Mouse (Mus musculus) limb, embryonic 14.5 days (tissue): ENCODE data around the gene Cfap73. TPM values are rescaled to one million over a fixed set of nuclear protein-coding genes. Genes with fewer than 3 reads are reported as not detected.
A peak's percentile ranks its signal among the peaks of the same experiment; 100 is the strongest.

ENCODE experiments used
- ATAC-seq: fragments of 200-750 bp; cut with Nextera tagmentation; 2 replicates; pipeline ENCODE4 v1.8.0; 2017; ENCODE audit warnings: low read depth, moderate number of reproducible peaks, moderate TSS enrichment; ENCODE audit not compliant: low FRiP score
- DNase-seq: peaks from one replicate; pipeline ENCODE4 v3.0.0-alpha.2; 2015; ENCODE audit warnings: low spot score
- H3K27ac ChIP-seq: fragments of 300-500 bp; sonication (generic); replicated peaks from 2 replicates; pipeline ENCODE4 v1.5.1; 2014; ENCODE audit warnings: low read depth, mild to moderate bottlenecking, low read length, moderate library complexity, mixed read lengths
- H3K27me3 ChIP-seq: fragments of 300-500 bp; sonication (generic); 2 replicates; pipeline ENCODE4 v1.6.1; 2014; ENCODE audit warnings: low read length, mixed read lengths; ENCODE audit not compliant: control insufficient read depth, insufficient read depth
- H3K36me3 ChIP-seq: fragments of 300-500 bp; sonication (generic); 2 replicates; pipeline ENCODE4 v1.6.1; 2014; ENCODE audit warnings: mild to moderate bottlenecking, low read length, moderate library complexity, mixed read lengths; ENCODE audit not compliant: control insufficient read depth, insufficient read depth
- H3K4me1 ChIP-seq: fragments of 300-500 bp; sonication (generic); 2 replicates; pipeline ENCODE4 v1.6.1; 2014; ENCODE audit warnings: antibody characterized with exemption, low read length, mixed read lengths; ENCODE audit not compliant: control insufficient read depth, insufficient read depth
- H3K4me2 ChIP-seq: fragments of 300-500 bp; sonication (generic); replicated peaks from 2 replicates; pipeline ENCODE4 v1.6.1; 2014; ENCODE audit warnings: low read depth, mild to moderate bottlenecking, low read length, moderate library complexity; ENCODE audit not compliant: severe bottlenecking
- H3K4me3 ChIP-seq: fragments of 300-500 bp; sonication (generic); replicated peaks from 2 replicates; pipeline ENCODE4 v1.5.1; 2014; ENCODE audit warnings: low read length
- H3K9ac ChIP-seq: fragments of 300-500 bp; sonication (generic); 2 replicates; pipeline ENCODE4 v1.6.1; 2014; ENCODE audit warnings: mild to moderate bottlenecking, low read depth, low read length, moderate library complexity; ENCODE audit not compliant: severe bottlenecking
- H3K9me3 ChIP-seq: fragments of 300-500 bp; sonication (generic); 2 replicates; pipeline ENCODE4 v1.6.1; 2016; ENCODE audit warnings: low read length; ENCODE audit not compliant: control insufficient read depth
- POLR2A ChIP-seq: fragments of 200-500 bp; IDR thresholded peaks from 2 replicates; pipeline ENCODE4 v1.8.0; 2012; ENCODE audit warnings: inconsistent platforms, mild to moderate bottlenecking, moderate library complexity, borderline replicate concordance; ENCODE audit not compliant: insufficient read depth, insufficient read length; ENCODE audit errors: extremely low read depth
- WGBS: fragments of 180-500 bp; shearing (Covaris S2); extraction: QIAGEN DNeasy Blood & Tissue Kit; methylation state at CpG from one replicate; pipeline ENCODE4 v1.1.7; 2014; 5-methylcytosine and 5-hydroxymethylcytosine counted together
- polyA plus RNA-seq, 2 experiments: library from polyadenylated mRNA; depleted of rRNA in 1 of 2; stranded (reverse) in 1 of 2; unstranded in 1 of 2; fragments of >200 nt; fragmentation: Nextera tagmentation in 1 of 2; extraction: Ambion mirVana in 1 of 2; gene quantifications; 2 replicates each; pipeline versions ENCODE4 v1.2.1 to v1.2.3; 2012 to 2014

The Cfap73 gene
- polyA plus RNA-seq, 2 experiments: not detected

- H3K27me3 ChIP-seq: no peaks in the 10 kb centered on the region
- DNase-seq: no peak
- no peak for TF ChIP-seq POLR2A
- H3K27ac ChIP-seq: no peak overlapping the region
- no peaks in the 10 kb centered on the region for H3K36me3 ChIP-seq
- no peak overlapping the region for H3K4me3 ChIP-seq
- no peak overlapping the region for H3K4me2 ChIP-seq
- no peaks in the 10 kb centered on the region for H3K9me3 ChIP-seq
- H3K9ac ChIP-seq: no peak overlapping the region
- 70% methylated on average over 16 of the region's 16 CpGs for WGBS
- H3K4me1 ChIP-seq: peaks cover 16% of the 10 kb centered on the region
- no peak for ATAC-seq
Observed at GRCm38 (mm10) chr5:120590356-120591010, 43.6 kb downstream of the Cfap73 start.

- Histone ChIP-seq H3K4me2 (peak within 1 kb of the TSS; percentile 86), H3K4me3 (peak within 1 kb of the TSS; percentile 87), H3K36me3 (peaks cover 15% of the 10 kb centered on the region), H3K27ac (0 out of 2 replicates have a peak within 1 kb of the TSS, but pooled peaks have one; percentile 33), H3K9me3 (no peaks in the 10 kb centered on the region), H3K9ac (peak within 1 kb of the TSS; percentile 80), H3K4me1 (peaks cover 16% of the 10 kb centered on the region), H3K27me3 (no peaks in the 10 kb centered on the region)
- no peak; the same call in 1 of the 2 replicates for TF ChIP-seq POLR2A
- DNase-seq (peak; percentile 100), ATAC-seq (peak; percentile 99)
- WGBS: 1% methylated on average over 25 of the region's 35 CpGs
Observed at GRCm38 (mm10) chr5:120588569-120589094, 45.4 kb downstream of the Cfap73 start, which contains the start of the genes Tpcn1 and Iqcd. Gene Tpcn1 (minus strand): TSS chr5:120588673. Gene Iqcd (plus strand): TSS chr5:120589016.

GRCm38 (mm10) chr5:120587940-120588568 is 46.0 kb downstream of the Cfap73 start:
- H3K4me1 ChIP-seq: peaks cover 16% of the 10 kb centered on the region
- H3K9me3 ChIP-seq: no peaks in the 10 kb centered on the region
- peak overlapping the region; percentile 87 for H3K4me3 ChIP-seq
- peak overlapping the region; percentile 80 for H3K9ac ChIP-seq
- peaks cover 20% of the 10 kb centered on the region for H3K36me3 ChIP-seq
- DNase-seq (no peak), ATAC-seq (no peak)
- WGBS: 1% methylated on average over 28 of the region's 29 CpGs
- H3K27ac ChIP-seq: 0 out of 2 replicates have a peak overlapping the region, but pooled peaks have one; percentile 33
- peak; percentile 95; the same call in 1 of the 2 replicates for TF ChIP-seq POLR2A
- peak overlapping the region; percentile 86 for H3K4me2 ChIP-seq
- no peaks in the 10 kb centered on the region for H3K27me3 ChIP-seq

- Histone ChIP-seq H3K9me3 (no peaks in the 10 kb centered on the region), H3K27me3 (no peaks in the 10 kb centered on the region), H3K4me1 (peaks cover 16% of the 10 kb centered on the region), H3K4me3 (peak overlapping the region; percentile 87), H3K27ac (no peak overlapping the region), H3K36me3 (peaks cover 23% of the 10 kb centered on the region), H3K9ac (peak overlapping the region; percentile 80), H3K4me2 (peak overlapping the region; percentile 86)
- no peak for TF ChIP-seq POLR2A
- ATAC-seq (no peak), DNase-seq (no peak)
- WGBS: 25% methylated on average over 9 of the region's 9 CpGs
Observed at GRCm38 (mm10) chr5:120587616-120587926, 46.5 kb downstream of the Cfap73 start.

GRCm38 (mm10) chr5:120586741-120587615 is 47.1 kb downstream of the Cfap73 start:
- no peaks in the 10 kb centered on the region for H3K27me3 ChIP-seq
- H3K4me3 ChIP-seq: peak overlapping the region; percentile 87
- TF ChIP-seq POLR2A: no peak
- WGBS: 16% methylated on average over 17 of the region's 17 CpGs
- peaks cover 16% of the 10 kb centered on the region for H3K4me1 ChIP-seq
- no peak for DNase-seq
- peak overlapping the region; percentile 80 for H3K9ac ChIP-seq
- no peaks in the 10 kb centered on the region for H3K9me3 ChIP-seq
- H3K36me3 ChIP-seq: peaks cover 23% of the 10 kb centered on the region
- H3K27ac ChIP-seq: no peak overlapping the region
- peak overlapping the region; percentile 86 for H3K4me2 ChIP-seq
- no peak for ATAC-seq
